Comparison of ENCODE assay signal across 14 mouse cellular contexts in the genomic region with DNA sequence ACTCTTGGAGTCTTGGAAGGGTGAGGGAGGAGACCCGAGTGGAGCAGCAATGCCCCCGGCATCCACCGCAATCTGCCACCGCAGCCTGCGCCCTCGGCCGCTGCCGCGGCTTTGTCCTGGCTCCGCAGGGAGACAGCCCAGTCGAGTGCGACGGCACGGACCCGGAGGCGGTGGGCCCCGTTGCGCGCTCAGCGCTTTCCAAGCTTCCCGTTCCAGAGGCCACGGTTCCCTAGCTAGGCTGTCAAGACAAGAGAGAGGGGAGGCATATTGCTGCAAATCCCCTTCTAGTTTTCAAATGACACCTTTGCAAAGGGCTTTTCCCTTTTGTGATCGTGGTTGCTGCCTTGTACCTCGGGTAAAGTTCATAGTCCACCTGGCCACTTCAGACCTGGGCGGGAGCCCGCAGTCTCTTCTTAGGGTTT. TPM values are rescaled to one million over a fixed set of nuclear protein-coding genes. Genes with fewer than 3 reads are reported as not detected.
A peak's percentile ranks its signal among the peaks of the same experiment; 100 is the strongest.
DNase-seq lines count a peak whose midpoint lies in the region; ATAC-seq lines count a peak whose summit lies in the region.
"Had no signal": no experiment of that assay in that cellular context is flagged by ENCODE, and none has a peak within 500 bp of the region (broad histone marks: within the 10 kb centered on the region; RNA-seq: fewer than 3 reads in every experiment).

No protein-coding gene starts in this region.

- peak overlapping the region; percentile 10; the same call in 1 of the 2 replicates for H3K4me3 ChIP-seq in hindbrain, embryonic 15.5 days
- H3K4me3 ChIP-seq in heart, embryonic 11.5 days (ENCODE audit: low read depth, low read length) = no peak overlapping the region
- H3K4me3 ChIP-seq: left cerebral cortex, adult 2 months; myocyte had no signal

- no peaks in the 10 kb centered on the region for H3K9me3 ChIP-seq in hindbrain, embryonic 15.5 days
- no peaks in the 10 kb centered on the region for H3K9me3 ChIP-seq in heart, embryonic 11.5 days (replicated peaks; ENCODE audit: control insufficient read depth, low read length)

- H3K27me3 ChIP-seq in hindbrain, embryonic 15.5 days = peaks cover 65% of the 10 kb centered on the region
- H3K27me3 ChIP-seq in heart, embryonic 11.5 days (ENCODE audit: control insufficient read depth, insufficient read depth, low read length) = peaks cover 98% of the 10 kb centered on the region

- peak overlapping the region; percentile 56 for H3K4me2 ChIP-seq in hindbrain, embryonic 15.5 days
- no peak overlapping the region for H3K4me2 ChIP-seq in heart, embryonic 11.5 days

- DNase-seq in A20 (ENCODE audit: low read depth, low spot score) = peak; percentile 6
- peak; percentile 24 for DNase-seq in R1 (ENCODE audit: low read depth, low spot score)
- peak; percentile 25 to 39 for DNase-seq in kidney, postnatal 4 days
- DNase-seq in heart, adult 18-20 months = no peak
- no peak for DNase-seq in thymus, adult 18-20 months
- DNase-seq in right cerebral cortex, postnatal 4 days = no peak
- DNase-seq: lung, adult 2 months had no signal

- peak overlapping the region; percentile 81 for H3K27ac ChIP-seq in hindbrain, embryonic 15.5 days (replicated peaks)
- no peak overlapping the region for H3K27ac ChIP-seq in heart, embryonic 11.5 days (ENCODE audit: low read depth, low read length)
- H3K27ac ChIP-seq: left cerebral cortex, adult 2 months had no signal

- WGBS in hindbrain, embryonic 15.5 days = under 1% methylated on average over 26 of the region's 26 CpGs
- 2% methylated on average over 26 of the region's 26 CpGs for WGBS in heart, embryonic 11.5 days (ENCODE audit: insufficient replicate concordance)

- ATAC-seq in hindbrain, embryonic 15.5 days (ENCODE audit: low FRiP score, low read depth) = no peak
- ATAC-seq in heart, embryonic 11.5 days (replicated peaks; ENCODE audit: insufficient number of reproducible peaks, low FRiP score, low TSS enrichment) = no peak

- peaks cover 13% of the 10 kb centered on the region for H3K4me1 ChIP-seq in hindbrain, embryonic 15.5 days (replicated peaks)
- H3K4me1 ChIP-seq in heart, embryonic 11.5 days (ENCODE audit: control insufficient read depth, insufficient read depth, low read length) = no peaks in the 10 kb centered on the region

- no peak overlapping the region; the same call in 1 of the 2 replicates for H3K9ac ChIP-seq in hindbrain, embryonic 15.5 days
- no peak overlapping the region for H3K9ac ChIP-seq in heart, embryonic 11.5 days (ENCODE audit: low read depth, low read length)

- no peaks in the 10 kb centered on the region for H3K36me3 ChIP-seq in hindbrain, embryonic 15.5 days
- H3K36me3 ChIP-seq in heart, embryonic 11.5 days (ENCODE audit: control insufficient read depth, insufficient read depth, low read length) = no peaks in the 10 kb centered on the region

RNA-seq across cellular contexts. Expression of a gene that starts 0.9 kb away (rescaled TPM):
- 10.7 and 11.5 TPM in 2 replicates for polyA plus RNA-seq in hindbrain, embryonic 15.5 days (2015; fragmentation: Nextera tagmentation; extraction: Ambion mirVana)
- polyA plus RNA-seq in heart, embryonic 11.5 days (2014; fragmentation: Nextera tagmentation; extraction: Ambion mirVana) = not detected in 2 replicates
- total RNA-seq in heart, adult 18-20 months (2021) = not detected
- total RNA-seq: MEL had no signal
- polyA plus RNA-seq: heart, embryonic 16.5 days; lung, adult 2 months; myocyte; small intestine, adult 2 months had no signal

Comparison
In these comparisons a context has a peak if more than half of its experiments do, and no peak if none do; other contexts are left out.
1. DNase-seq: peak in A20 (single experiment), R1 (single experiment) and kidney, postnatal 4 days (2 of 2); none in heart, adult 18-20 months (0 of 2), thymus, adult 18-20 months (0 of 2) and right cerebral cortex, postnatal 4 days (single experiment).
2. RNA of a gene that starts 0.9 kb away (polyA plus RNA-seq): 10.7 to 11.5 TPM in hindbrain, embryonic 15.5 days; not detected in heart, embryonic 11.5 days; every median in the first group is over 10 times any median in the second.